Mouse (Mus musculus): ENCODE measurements around the gene Fam216b. TPM values are rescaled to one million over a fixed set of nuclear protein-coding genes. Genes with fewer than 3 reads are reported as not detected.

Gene Fam216b
- polyA plus RNA-seq (2017; shearing (Covaris generic)), result not detected

- no peak for ATAC-seq
Measured at GRCm38 (mm10) chr14:78088907-78089306, at the start of gene Fam216b. Gene Fam216b (minus strand): TSS chr14:78089007.

- no peak for ATAC-seq
Measured at GRCm38 (mm10) chr14:78132368-78133052, 43.7 kb upstream of the Fam216b start.

GRCm38 (mm10) chr14:78126670-78127069 is 37.9 kb upstream of the Fam216b start:
- ATAC-seq, result no peak

GRCm38 (mm10) chr14:78120286-78120685 is 31.5 kb upstream of the Fam216b start:
- no peak for ATAC-seq

GRCm38 (mm10) chr14:78119449-78120200 is 30.8 kb upstream of the Fam216b start:
- no peak for ATAC-seq

GRCm38 (mm10) chr14:78117671-78118070 is 28.9 kb upstream of the Fam216b start:
- ATAC-seq, result no peak

- ATAC-seq, result no peak
Measured at GRCm38 (mm10) chr14:78117268-78117667, 28.5 kb upstream of the Fam216b start.

- ATAC-seq, result no peak
Measured at GRCm38 (mm10) chr14:78112466-78112865, 23.7 kb upstream of the Fam216b start.

GRCm38 (mm10) chr14:78110871-78111270 is 22.1 kb upstream of the Fam216b start:
- ATAC-seq, result no peak

- ATAC-seq, result no peak
Measured at GRCm38 (mm10) chr14:78109419-78109818, 20.6 kb upstream of the Fam216b start.

GRCm38 (mm10) chr14:78108388-78108787 is 19.6 kb upstream of the Fam216b start:
- ATAC-seq, result no peak

- no peak for ATAC-seq
Measured at GRCm38 (mm10) chr14:78089591-78089990, 784 bp upstream of the Fam216b start.

- no peak for ATAC-seq
Measured at GRCm38 (mm10) chr14:78083465-78083864, 5.3 kb downstream of the Fam216b start.

- ATAC-seq, result no peak
Measured at GRCm38 (mm10) chr14:78077508-78077907, 11.3 kb downstream of the Fam216b start.

GRCm38 (mm10) chr14:78065938-78066710 is 22.7 kb downstream of the Fam216b start:
- ATAC-seq, result no peak

- ATAC-seq, result no peak
Measured at GRCm38 (mm10) chr14:78062484-78062883, 26.3 kb downstream of the Fam216b start.

GRCm38 (mm10) chr14:78060609-78060951 is 28.2 kb downstream of the Fam216b start:
- no peak for ATAC-seq

GRCm38 (mm10) chr14:78059878-78060608 is 28.8 kb downstream of the Fam216b start:
- no peak for ATAC-seq

GRCm38 (mm10) chr14:78057362-78057761 is 31.4 kb downstream of the Fam216b start:
- ATAC-seq, result no peak

- no peak for ATAC-seq
Measured at GRCm38 (mm10) chr14:78056371-78056770, 32.4 kb downstream of the Fam216b start.

GRCm38 (mm10) chr14:78048674-78049073 is 40.1 kb downstream of the Fam216b start:
- ATAC-seq, result no peak

GRCm38 (mm10) chr14:78048258-78048657 is 40.5 kb downstream of the Fam216b start:
- ATAC-seq, result no peak

- no peak for ATAC-seq
Measured at GRCm38 (mm10) chr14:78043079-78043478, 45.7 kb downstream of the Fam216b start.
